In genomic region chr12:80792867-80793266, GRCm38 (mm10) we compare ENCODE assay signal across 8 mouse cellular contexts. TPM values are rescaled to one million over a fixed set of nuclear protein-coding genes. Genes with fewer than 3 reads are reported as not detected.
DNase-seq lines count a peak whose midpoint lies in the region; ATAC-seq and TF ChIP-seq lines count a peak whose summit lies in the region.

No protein-coding gene starts in this region.

- peak overlapping the region; percentile 100 for H3K4me3 ChIP-seq in erythroblast, embryonic 14.5 days (replicated peaks)
- H3K4me3 ChIP-seq in ES-E14 (ENCODE audit: insufficient read depth in 1 of 2, low read depth in 1 of 2, low read length in 2 of 2, poor library complexity in 1 of 2, severe bottlenecking in 1 of 2) = peak overlapping the region in 1 of 2 experiments; percentile 10; a peak in 1 of 4 replicates
- H3K4me3 ChIP-seq in heart, embryonic 16.5 days (ENCODE audit: low read length) = peak overlapping the region; percentile 1; the same call in 1 of the 2 replicates
- H3K4me3 ChIP-seq in lung, embryonic 16.5 days (ENCODE audit: low read length) = no peak overlapping the region

- in situ Hi-C loops in ES-E14 (cut with MboI; ENCODE audit: low sequenced_read_pairs in 2 of 2, unreplicated experiment in 2 of 2) = no loop called here

- H3K27me3 ChIP-seq in erythroblast, embryonic 14.5 days (ENCODE audit: control insufficient read depth) = no peaks in the 10 kb centered on the region
- peaks cover 3% of the 10 kb centered on the region; the same call in 1 of the 2 replicates for H3K27me3 ChIP-seq in heart, embryonic 16.5 days (ENCODE audit: control insufficient read depth, insufficient read depth, low read length)
- no peaks in the 10 kb centered on the region for H3K27me3 ChIP-seq in lung, embryonic 16.5 days (ENCODE audit: control insufficient read depth, insufficient read depth, low read depth, low read length)

- H3K9me3 ChIP-seq in erythroblast, embryonic 14.5 days (ENCODE audit: control insufficient read depth, low read length) = no peaks in the 10 kb centered on the region
- H3K9me3 ChIP-seq in ES-E14 (ENCODE audit: control insufficient read depth, insufficient read depth, low read depth, low read length) = no peaks in the 10 kb centered on the region
- H3K9me3 ChIP-seq in heart, embryonic 16.5 days (replicated peaks; ENCODE audit: control insufficient read depth, low read length) = no peaks in the 10 kb centered on the region
- H3K9me3 ChIP-seq in lung, embryonic 16.5 days (ENCODE audit: control insufficient read depth, low read length) = no peaks in the 10 kb centered on the region

- H3K27ac ChIP-seq in ES-E14 (ENCODE audit: insufficient read depth, low read depth, low read length, poor library complexity, severe bottlenecking) = no peak overlapping the region
- peak overlapping the region; percentile 44; the same call in 1 of the 2 replicates for H3K27ac ChIP-seq in heart, embryonic 16.5 days (ENCODE audit: low read length)
- H3K27ac ChIP-seq in lung, embryonic 16.5 days (ENCODE audit: low read length) = no peak overlapping the region

- no peak for ATAC-seq in erythroblast, adult 5-6 weeks (replicated peaks; ENCODE audit: low FRiP score, poor library complexity, severe bottlenecking)
- ATAC-seq in heart, embryonic 16.5 days (replicated peaks; ENCODE audit: extremely low read depth, insufficient read depth, low FRiP score) = no peak
- no peak for ATAC-seq in lung, embryonic 16.5 days (ENCODE audit: low read depth)

- peaks cover 61% of the 10 kb centered on the region for H3K4me1 ChIP-seq in erythroblast, embryonic 14.5 days (ENCODE audit: control insufficient read depth)
- H3K4me1 ChIP-seq in ES-E14 (ENCODE audit: control insufficient read depth in 2 of 2, insufficient read depth in 2 of 2, low read length in 2 of 2, poor library complexity in 1 of 2) = peaks cover 2 to 5% of the 10 kb centered on the region in 2 experiments; a peak in 2 of 4 replicates
- H3K4me1 ChIP-seq in heart, embryonic 16.5 days (ENCODE audit: control insufficient read depth, insufficient read depth, low read length) = peaks cover 37% of the 10 kb centered on the region
- H3K4me1 ChIP-seq in lung, embryonic 16.5 days (replicated peaks; ENCODE audit: control insufficient read depth, insufficient read depth, low read length) = peaks cover 18% of the 10 kb centered on the region

- H3K36me3 ChIP-seq in erythroblast, embryonic 14.5 days (ENCODE audit: control insufficient read depth) = peaks cover 46% of the 10 kb centered on the region
- H3K36me3 ChIP-seq in ES-E14 (ENCODE audit: control insufficient read depth, insufficient read depth, low read length, poor library complexity, severe bottlenecking) = peaks cover 4% of the 10 kb centered on the region; the same call in 1 of the 2 replicates
- no peaks in the 10 kb centered on the region for H3K36me3 ChIP-seq in heart, embryonic 16.5 days (ENCODE audit: control insufficient read depth, insufficient read depth)
- no peaks in the 10 kb centered on the region for H3K36me3 ChIP-seq in lung, embryonic 16.5 days (ENCODE audit: control insufficient read depth, insufficient read depth, low read length)

- DNase-seq in ES-E14 (ENCODE audit: low read depth, low spot score) = no peak
- DNase-seq in thymus, postnatal 10 days (ENCODE audit: low spot score in 2 of 2) = peak; percentile 52 to 60
- DNase-seq in gastrocnemius, adult 18-20 months (ENCODE audit: low spot score) = no peak
- DNase-seq in urinary bladder, postnatal 14 days (ENCODE audit: low spot score) = no peak

- WGBS in heart, embryonic 16.5 days = 60% methylated on average over 5 of the region's 5 CpGs
- WGBS in lung, embryonic 16.5 days = 73% methylated on average over 5 of the region's 5 CpGs

- H3K9ac ChIP-seq in ES-E14 (ENCODE audit: insufficient read depth, low read depth, low read length, poor library complexity, severe bottlenecking) = peak overlapping the region; percentile 27; the same call in 1 of the 2 replicates
- H3K9ac ChIP-seq in heart, embryonic 16.5 days (ENCODE audit: low read length) = peak overlapping the region; percentile 47; the same call in 1 of the 2 replicates
- no peak overlapping the region for H3K9ac ChIP-seq in lung, embryonic 16.5 days (ENCODE audit: low read length)

- peak overlapping the region; percentile 7; the same call in 1 of the 2 replicates for H3K4me2 ChIP-seq in heart, embryonic 16.5 days (ENCODE audit: low read depth, low read length)
- H3K4me2 ChIP-seq in lung, embryonic 16.5 days (ENCODE audit: low read depth, low read length) = peak overlapping the region; percentile 86

TF ChIP-seq in ES-E14, 5 proteins besides CTCF, POLR2A, EP300 and RAD21:
- TF ChIP-seq ZNF384 (IDR thresholded peaks at IDR 0.05; ENCODE audit: low read depth, low read length) (no peak), ZC3H11A (IDR thresholded peaks at IDR 0.05; ENCODE audit: borderline replicate concordance, low read depth, low read length) (no peak), CHD2 (IDR thresholded peaks at IDR 0.05; ENCODE audit: low read depth, low read length) (no peak), MAFK (IDR thresholded peaks at IDR 0.05; ENCODE audit: insufficient read depth, low read depth, low read length) (no peak), HCFC1 (IDR thresholded peaks at IDR 0.05; ENCODE audit: borderline replicate concordance, insufficient read depth, low read length) (no peak)

RNA-seq across cellular contexts. Expression of gene Susd6, which starts 2.6 kb away (rescaled TPM):
- 1.1 and 1.2 TPM in 2 replicates for polyA plus RNA-seq in erythroblast, embryonic 14.5 days (2012)
- total RNA-seq in erythroblast, adult 5-6 weeks (2015; ENCODE audit: low replicate concordance) = 16.3 and 16.7 TPM in 2 replicates
- total RNA-seq in erythroblast, adult 5-6 weeks (2017; ENCODE audit: low replicate concordance) = 32.7 and 36.2 TPM in 2 replicates
- 49.5 and 65.6 TPM in 2 replicates for total RNA-seq in ES-E14 (2012; rRNA removed)
- 18.1 and 19.4 TPM in 2 replicates for polyA plus RNA-seq in heart, embryonic 16.5 days (2015; fragmentation: Nextera tagmentation; extraction: Ambion mirVana)
- polyA plus RNA-seq in lung, embryonic 16.5 days (2015; fragmentation: Nextera tagmentation; extraction: Ambion mirVana) = 21.9 and 22.8 TPM in 2 replicates
- 10 to 100 TPM; 39.3 to 43.9 TPM for total RNA-seq in gastrocnemius, adult 18-20 months (2021)

RNA-seq across cellular contexts. Expression of gene Ccdc177, which starts 32.4 kb away (rescaled TPM):
- polyA plus RNA-seq in erythroblast, embryonic 14.5 days (2012) = not detected in 2 replicates
- total RNA-seq in erythroblast, adult 5-6 weeks (2015; ENCODE audit: low replicate concordance) = not detected in 2 replicates
- total RNA-seq in erythroblast, adult 5-6 weeks (2017; ENCODE audit: low replicate concordance) = not detected in 2 replicates
- 0.40 and 0.63 TPM in 2 replicates for total RNA-seq in ES-E14 (2012; rRNA removed)
- polyA plus RNA-seq in heart, embryonic 16.5 days (2015; fragmentation: Nextera tagmentation; extraction: Ambion mirVana) = not detected in 2 replicates
- 0.06 TPM in 1 of 2 replicates, not detected in the other for polyA plus RNA-seq in lung, embryonic 16.5 days (2015; fragmentation: Nextera tagmentation; extraction: Ambion mirVana)
- not detected for total RNA-seq in gastrocnemius, adult 18-20 months (2021)

Comparison
In these comparisons a context has a peak if more than half of its experiments do, and no peak if none do; other contexts are left out.
1. DNase-seq: peak in thymus, postnatal 10 days (2 of 2); none in ES-E14 (single experiment), gastrocnemius, adult 18-20 months (single experiment) and urinary bladder, postnatal 14 days (single experiment).